Mouse (Mus musculus) erythroid progenitor cell, adult 5-6 weeks (primary cell): ENCODE measurements around the gene Atg9b. TPM values are rescaled to one million over a fixed set of nuclear protein-coding genes. Genes with fewer than 3 reads are reported as not detected.

Experiments used
- ATAC-seq: replicated peaks from 2 replicates; pipeline ENCODE4 v1.8.0; 2016; ENCODE audit warnings: moderate number of reproducible peaks, mild to moderate bottlenecking, moderate TSS enrichment, inconsistent platforms; ENCODE audit not compliant: poor library complexity, low FRiP score, severe bottlenecking
- total RNA-seq, 2 experiments: library from RNA; stranded (forward) in 1 of 2; stranded (reverse) in 1 of 2; fragments of 150-400 nt in 1 of 2; fragments of 186-747, 209-891 nt in 1 of 2; gene quantifications; 2 replicates each; pipeline versions ENCODE4 v1.2.3 to v1.2.4; 2015 to 2017; ENCODE audit warnings: low replicate concordance in 2 of 2

Gene Atg9b
- total RNA-seq, 2 experiments from 2014 or later, result not detected

DNA sequence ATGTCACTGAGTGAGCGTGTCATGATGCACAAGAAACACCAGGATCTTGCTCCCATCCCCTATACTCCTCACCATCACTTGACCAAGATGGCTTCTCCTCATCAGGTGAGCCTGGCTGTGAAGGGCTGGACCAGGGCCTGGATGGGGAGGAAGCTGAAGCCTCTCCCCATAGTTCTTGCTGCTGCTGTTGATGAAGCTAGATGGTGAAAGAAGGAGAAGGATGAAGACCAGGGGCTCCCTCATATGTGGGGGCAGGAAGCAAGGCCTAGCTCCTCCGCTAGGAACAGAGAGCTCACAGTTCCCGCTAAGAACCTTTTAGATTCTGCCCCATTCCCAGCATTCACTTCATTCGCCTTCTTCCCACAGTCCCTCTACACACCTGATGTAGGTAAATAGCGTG is 6.6 kb downstream of the Atg9b start:
- no peak for ATAC-seq

DNA sequence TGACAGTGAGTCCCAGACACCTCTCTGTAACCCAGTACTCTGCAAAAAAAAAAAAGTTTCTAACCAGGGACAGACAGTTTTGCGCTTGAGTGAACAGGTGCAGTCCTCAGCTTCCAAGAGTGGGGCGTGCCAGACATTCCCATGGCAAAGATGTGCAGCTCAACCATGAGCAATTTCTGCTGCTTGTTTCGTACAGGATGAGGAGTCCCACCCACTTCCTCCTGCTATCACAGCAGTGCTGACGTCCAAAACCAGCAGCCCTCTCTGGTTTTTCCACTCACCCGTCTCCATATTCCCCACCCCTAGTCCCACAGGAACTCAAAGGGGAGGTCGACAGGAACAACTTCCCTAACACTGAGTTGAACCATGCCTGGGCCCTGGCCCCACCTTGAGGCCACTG is 7.5 kb downstream of the Atg9b start:
- ATAC-seq, result no peak

DNA sequence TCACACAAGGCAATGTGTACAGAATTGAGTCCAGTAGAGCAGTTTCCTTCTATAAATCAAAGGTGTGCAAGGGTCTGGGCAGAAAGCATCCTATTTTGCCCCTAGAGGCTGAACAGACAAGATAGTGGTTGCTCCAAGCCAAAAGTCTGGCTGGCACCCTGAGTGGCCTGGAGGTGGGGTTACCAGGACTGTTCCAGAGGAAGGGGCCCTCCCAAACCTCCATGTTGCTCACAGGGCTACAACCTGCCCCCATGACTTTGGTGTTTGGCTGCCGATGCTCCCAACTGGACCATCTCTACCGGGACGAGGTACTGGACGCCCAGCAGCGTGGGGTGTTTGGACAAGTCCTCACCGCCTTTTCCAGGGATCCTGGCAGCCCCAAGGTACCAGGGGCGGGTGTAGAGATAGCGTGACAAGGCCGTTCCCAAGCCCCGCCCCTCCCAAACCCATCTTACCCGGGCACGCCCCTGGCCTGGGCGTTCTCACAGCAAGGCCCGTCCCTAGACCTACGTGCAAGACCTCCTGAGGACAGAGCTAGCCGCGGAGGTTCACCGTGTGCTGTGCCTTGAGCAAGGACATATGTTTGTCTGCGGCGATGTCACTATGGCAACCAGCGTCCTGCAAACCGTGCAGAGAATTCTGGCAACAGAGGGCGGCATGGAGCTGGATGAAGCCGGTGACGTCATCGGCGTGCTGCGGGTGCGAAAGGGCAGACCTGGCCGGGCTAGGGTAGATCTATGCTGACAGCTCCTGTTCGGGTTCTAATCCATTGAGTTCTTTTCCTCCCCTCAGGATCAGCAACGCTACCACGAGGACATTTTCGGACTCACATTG is 8.7 kb downstream of the Atg9b start:
- peak; percentile 90 for ATAC-seq

DNA sequence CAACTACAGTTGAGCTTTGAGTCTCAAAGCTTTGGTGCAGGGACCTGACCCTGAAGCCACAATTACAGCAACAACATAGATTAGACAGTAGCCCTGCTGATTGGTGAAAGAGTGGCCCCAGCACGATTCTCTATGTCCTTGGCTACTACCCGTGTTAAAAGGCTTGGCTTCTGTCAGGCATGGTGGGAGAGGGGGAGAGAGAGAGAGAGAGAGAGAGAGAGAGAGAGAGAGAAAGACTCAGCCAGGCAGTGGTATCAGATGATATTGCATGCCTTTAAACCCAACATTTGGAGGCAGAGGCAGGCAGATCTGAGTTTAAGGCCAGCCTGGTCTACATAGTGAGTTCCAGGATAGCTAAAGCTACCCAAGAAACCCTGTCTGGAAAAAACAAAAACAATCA is 10.0 kb downstream of the Atg9b start:
- no peak for ATAC-seq

DNA sequence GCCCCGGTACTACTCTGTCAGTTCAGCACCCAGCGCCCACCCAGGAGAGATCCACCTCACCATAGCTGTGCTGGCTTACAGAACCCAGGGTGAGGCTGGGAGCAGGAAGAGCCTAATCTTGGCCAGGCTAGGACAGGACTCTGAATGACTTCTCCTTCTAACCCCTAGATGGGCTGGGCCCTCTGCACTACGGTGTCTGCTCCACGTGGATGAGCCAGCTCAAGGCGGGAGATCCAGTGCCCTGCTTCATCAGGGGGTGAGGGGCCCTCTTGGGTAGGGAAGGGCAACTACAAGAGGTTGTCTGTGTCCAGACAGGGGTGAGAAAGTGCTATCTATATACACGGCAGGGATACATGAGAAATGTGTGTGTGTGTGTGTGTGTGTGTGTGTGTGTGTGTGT is 10.5 kb downstream of the Atg9b start:
- ATAC-seq, result no peak

DNA sequence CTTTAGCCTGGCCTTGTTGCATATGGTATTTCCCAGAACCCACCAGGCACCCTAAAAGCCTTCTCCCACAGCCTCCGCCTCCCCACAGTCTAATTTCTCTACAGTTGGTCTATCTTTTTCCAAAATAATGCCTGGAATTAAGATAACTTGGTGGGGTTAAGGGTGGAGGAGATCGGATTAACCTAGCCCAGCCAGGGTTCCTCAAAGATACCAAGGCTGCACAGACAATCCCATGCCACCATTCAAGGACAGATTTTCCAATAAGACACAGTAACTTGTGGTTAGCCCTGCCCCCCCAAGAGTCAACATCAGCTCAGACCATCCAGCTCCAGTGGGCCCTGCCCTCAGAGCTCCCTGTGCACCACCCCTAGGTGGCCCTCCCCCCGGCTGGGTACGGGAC is 11.4 kb downstream of the Atg9b start:
- no peak for ATAC-seq

DNA sequence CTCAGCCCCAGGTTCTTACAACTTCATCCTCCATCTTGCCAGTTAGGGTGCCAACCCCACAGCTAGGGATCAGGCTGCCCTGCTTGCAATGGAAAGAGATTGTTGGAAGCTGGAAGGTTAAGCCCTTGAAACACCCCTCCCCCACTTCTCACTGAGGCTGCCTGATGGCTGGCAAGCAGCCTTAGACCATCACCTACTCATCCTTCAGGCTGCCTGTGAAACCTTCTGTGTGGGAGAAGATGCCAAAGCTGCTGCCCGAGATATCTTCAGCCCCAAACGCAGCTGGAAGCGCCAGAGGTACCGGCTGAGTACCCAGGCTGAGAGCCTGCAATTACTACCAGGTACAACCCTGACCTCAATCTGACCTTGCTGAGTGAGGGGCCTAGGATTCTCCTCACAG is 12.4 kb downstream of the Atg9b start:
- ATAC-seq, result no peak

DNA sequence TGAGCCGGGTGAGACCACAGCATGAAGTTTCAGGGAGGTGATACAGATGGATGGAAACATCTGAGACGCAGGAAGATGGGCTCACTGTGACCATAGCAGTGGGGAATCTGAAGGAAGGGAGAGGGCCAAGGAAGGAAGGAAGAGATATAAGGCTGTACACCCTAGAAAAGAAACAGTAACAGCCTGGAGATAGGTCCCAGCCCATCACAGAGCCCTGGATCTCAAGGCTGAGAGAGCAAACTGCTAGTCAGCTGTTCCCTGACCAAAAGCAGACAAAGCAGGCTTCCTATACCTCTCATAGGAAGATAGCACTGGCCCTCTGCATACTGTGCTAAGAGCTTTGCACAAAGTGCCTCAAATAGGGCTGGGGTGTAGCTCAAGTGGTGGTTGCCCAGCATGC is 13.2 kb downstream of the Atg9b start:
- no peak for ATAC-seq

DNA sequence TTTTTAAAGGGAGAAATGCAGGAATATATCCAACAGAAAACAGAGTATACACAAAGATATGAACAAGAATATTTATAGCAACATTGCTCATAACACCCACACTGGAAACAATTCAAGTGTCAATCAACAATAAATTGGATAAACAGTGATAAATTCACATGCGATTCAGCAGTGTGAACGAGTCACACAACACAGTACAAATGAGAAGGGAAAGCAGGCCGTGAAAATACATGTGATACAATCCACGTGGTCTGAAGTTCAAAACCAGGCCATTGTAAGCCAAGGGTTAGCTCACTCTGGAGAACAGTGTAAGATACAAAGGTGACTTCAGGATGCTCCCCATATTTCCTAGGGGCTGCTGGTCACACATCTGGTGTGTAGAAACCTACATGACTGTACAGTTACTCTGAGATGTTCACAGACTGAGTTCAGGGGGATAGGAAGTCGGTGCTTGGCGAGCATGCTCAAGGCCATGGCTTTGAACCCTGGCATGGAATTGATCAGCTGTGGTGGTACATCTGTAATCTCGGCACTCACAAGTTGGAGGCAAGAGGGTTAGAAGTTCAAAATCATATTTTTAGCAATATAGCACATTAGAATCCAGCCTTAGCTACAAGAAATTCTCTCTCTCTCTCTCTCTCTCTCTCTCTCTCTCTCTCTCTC is 17.1 kb downstream of the Atg9b start:
- no peak for ATAC-seq

DNA sequence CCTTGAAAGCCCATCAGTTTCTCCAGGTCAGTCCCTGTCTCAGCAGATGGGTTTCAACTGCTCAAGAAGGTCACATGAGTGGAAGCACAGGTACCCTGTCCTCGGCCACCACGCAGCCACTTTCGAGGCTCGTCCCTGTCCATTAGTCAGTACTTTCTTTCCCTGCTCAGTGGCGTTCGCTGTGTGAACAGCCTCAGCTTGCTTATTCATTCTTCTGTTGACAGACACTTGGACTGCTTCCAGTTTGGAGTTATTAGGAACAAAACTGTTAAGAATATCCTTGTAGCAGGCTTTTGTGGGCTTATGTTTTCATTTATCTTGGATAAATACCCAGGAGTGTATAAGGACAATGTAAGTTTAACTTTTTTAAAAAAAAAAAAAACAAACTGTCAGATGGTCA is 17.7 kb downstream of the Atg9b start:
- ATAC-seq, result no peak

DNA sequence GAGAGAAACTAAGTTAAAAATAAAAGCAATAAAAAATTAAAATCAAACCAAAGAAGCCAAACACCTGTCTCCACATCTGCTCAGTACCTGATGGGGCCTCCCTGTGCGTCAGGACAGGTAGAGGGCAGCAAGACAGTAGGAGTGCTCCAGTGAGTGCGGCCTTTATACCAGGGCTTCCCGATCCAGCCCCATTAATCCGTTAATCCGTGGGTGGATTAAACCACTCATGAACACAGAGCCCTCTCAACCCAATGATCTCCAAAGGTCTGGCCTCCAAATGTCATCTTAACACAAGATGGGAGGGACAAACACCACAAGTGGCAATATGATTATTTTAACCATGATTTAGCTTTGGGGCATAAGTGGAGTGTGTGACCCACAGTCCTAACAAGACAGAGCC is 18.1 kb downstream of the Atg9b start:
- ATAC-seq, result no peak

DNA sequence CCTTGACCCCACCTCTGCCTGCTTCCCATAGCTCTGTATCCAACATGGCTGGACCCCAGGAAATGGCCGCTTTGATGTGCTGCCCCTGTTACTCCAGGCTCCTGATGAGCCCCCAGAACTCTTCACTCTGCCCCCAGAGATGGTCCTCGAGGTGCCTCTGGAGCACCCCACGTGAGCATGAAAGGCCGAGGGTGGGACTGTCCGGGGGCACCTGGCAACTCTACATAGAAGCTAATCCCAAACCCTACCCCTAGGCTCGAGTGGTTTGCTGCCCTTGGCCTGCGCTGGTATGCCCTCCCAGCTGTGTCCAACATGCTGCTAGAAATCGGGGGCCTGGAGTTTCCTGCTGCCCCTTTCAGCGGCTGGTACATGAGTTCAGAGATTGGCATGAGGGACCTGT is 22.2 kb downstream of the Atg9b start:
- ATAC-seq, result no peak

DNA sequence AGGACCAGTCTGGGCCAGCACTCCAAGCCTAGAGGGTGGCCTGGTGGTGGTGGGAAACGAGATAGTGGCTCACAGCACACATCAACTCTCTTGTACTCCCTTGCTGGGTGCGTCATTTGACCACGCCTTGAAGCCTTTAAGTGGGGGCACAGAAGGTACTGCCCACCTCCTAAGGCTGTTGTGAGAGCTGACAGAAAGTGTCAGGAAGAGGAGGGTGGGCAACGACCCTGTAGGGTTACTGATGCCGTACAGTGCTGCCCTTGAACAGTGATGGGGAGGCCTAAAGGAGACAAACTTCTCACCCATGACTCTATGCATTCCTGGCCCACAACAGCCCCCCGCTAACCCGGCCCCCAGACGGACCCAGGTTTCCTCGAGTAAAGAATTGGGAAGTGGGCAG is 25.5 kb downstream of the Atg9b start:
- no peak for ATAC-seq

DNA sequence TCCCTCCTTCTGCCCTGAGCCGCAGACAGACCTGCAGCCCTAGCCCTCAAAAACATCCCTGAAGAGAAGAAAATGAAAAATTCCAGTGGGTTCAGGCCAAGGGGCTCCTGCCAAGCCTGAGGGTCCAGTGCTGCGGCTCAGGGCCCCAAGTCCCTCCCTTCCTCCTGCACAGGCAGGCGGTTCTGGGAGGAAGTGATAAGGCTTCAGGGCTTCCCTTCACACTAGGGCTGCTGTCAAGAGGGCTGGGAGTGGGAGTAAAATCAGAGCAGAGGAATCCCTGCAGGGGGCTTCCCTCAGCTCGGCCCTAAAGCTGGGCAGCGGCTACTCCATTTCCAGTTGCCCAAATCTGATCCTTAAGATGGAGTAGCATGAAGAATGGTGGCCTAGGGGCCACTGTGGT is 26.4 kb downstream of the Atg9b start:
- ATAC-seq, result no peak

DNA sequence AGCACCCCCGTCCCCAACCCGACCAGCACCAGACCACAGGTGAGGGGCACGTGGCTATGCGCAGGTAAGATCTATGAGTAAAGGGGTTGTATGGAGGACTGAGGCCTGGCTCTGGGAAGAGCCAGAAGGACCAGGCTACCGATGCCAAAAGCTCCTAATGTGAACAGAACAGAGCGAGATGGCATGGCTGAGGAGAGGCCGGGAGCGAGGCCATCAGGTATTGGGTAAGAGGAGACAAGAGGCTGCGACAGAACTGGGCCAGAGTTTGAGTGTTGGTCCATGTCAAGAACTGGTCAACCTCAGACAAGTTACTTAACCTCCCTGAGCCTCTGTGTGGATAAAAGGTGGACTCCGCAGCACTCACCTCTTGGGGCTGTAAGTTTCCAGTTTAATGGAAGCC is 27.0 kb downstream of the Atg9b start:
- ATAC-seq, result no peak

DNA sequence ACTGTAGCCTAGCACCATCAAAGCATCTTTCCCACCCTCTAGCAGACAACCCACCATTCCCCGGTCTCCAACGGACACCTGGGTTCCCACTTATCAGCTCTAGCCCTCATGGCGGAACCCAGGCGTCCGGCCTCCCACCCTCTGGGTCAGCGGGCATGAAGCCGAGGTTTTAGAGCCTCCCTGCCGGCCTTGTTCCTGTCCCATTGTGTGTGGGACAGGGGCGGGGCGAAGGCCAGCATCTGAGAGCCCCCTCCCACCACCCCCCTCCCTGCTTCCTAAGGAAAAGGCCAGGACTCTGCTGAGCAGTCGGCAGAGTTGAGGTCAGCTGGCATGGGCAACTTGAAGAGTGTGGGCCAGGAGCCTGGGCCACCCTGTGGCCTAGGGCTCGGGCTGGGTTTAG is 27.4 kb downstream of the Atg9b start, which contains the start of gene Nos3:
Nos3 (plus strand) TSS at position 303 of the 400 bp plus-strand sequence.
- ATAC-seq, result no peak

DNA sequence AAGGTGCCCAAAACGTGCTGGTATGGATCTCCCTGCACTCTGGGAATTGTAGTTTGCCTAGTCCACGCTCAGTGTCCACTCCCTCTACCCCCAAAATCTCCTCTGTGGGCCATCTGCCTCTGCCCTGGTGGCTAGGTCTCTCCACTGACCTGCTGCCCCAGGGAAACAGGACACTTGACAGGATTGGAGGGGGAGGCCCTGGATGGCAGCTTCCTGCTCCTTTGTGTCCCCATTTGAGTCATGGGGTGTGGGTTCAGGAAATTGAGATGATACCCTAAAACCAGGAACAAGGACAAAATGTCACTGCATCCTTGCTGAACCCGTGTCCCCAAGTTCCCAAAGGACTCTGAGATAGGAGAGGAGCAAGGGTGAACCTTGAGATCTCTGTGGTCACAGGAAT is 27.9 kb downstream of the Atg9b start:
- ATAC-seq, result no peak

DNA sequence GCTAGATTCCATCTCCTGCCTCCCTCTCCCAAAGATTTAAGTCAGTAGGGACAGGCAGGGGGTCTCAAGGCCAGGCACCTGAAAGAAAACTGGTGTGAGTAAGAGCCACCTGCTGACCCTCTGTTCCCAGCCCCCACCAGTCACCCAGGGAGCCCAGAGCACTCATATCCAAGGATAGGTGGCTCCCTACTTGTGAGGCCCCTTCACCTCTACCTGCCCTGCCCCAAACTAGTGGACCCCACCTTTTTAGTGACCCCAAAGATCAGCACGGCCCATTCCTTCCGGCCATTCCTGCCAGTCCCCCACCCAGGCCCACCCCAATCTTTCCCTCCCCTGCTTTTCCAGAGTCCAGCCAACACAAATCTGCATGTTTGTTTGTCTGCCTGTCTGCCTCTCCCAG is 28.5 kb downstream of the Atg9b start:
- ATAC-seq, result no peak

DNA sequence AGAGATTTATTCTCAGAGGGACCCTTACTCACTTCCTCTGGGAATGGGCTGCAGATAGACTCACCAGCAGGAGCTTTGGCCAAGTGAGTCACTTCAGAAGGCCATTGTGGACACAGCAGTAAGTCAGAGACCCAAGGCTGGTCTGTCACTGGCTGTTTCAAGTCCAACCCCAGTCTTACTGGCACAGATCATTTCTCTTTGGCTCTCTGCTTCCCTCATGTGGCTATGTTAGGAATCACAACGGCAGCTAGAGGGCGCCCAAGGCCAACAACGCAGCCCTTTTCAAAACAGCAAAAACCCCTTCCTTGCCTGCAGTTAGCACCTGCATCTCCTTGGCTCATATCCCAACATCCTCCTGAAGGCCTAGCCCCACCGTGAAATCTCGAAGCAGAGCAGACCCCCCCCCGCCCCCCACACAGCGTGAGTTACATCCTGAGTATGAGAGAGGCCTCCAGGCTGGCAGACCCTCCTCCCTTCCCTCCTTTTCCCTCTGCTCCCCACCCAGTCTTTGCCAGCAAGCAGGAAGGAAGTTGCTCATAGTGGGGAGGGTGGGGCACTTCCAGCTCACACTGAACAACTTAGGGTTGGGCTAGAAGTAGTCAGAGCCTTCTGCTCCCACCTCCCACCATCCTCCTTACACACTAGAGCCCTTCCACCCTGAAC is 31.0 kb downstream of the Atg9b start:
- ATAC-seq, result peak; percentile 63

DNA sequence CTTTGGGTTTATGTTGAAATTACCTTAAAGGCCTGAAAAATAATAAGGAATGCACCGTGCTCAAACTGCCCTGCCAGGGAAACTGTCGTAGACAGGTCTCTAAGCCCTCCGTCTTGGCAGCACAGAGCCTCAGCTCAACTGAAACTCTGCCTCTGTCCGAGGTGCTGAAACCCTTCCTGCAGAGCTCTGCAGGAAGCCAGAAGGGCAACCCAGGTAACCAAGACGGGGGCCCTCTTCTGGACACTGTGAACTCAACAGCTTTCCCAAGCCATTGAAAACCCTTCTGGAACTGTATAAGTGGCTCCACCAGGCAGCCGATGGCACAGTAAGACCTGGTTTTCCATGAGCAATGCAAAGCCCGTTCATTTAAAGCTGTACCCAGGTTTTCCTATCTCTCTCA is 34.5 kb downstream of the Atg9b start:
- no peak for ATAC-seq

DNA sequence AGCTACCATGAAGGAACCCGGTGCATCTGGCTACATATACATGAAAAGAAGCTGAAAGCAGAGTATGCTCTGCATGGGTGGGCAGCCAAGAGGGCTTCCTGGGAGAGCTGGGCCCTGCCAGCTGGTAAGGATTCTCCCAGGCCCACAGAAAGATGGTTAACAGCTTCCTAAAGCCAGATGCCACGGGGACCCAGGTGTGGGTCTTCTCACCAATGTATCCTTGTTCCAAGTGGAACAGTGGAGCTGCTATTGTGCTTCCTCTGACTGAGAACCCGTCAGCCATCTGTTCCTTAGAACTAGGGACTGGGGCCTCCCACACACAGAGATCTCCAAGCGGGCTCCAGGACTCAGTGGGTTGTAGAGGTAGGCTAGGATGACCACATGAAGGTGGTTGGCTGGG is 35.2 kb downstream of the Atg9b start:
- no peak for ATAC-seq
